Mouse (Mus musculus) retina, postnatal 1 day (tissue): ENCODE data around the gene Arhgef38.
A peak's percentile ranks its signal among the peaks of the same experiment; 100 is the strongest.

Experiments used
- DNase-seq: peaks from one replicate; pipeline ENCODE4 v3.0.0-alpha.2; 2012

The Arhgef38 gene

DNA sequence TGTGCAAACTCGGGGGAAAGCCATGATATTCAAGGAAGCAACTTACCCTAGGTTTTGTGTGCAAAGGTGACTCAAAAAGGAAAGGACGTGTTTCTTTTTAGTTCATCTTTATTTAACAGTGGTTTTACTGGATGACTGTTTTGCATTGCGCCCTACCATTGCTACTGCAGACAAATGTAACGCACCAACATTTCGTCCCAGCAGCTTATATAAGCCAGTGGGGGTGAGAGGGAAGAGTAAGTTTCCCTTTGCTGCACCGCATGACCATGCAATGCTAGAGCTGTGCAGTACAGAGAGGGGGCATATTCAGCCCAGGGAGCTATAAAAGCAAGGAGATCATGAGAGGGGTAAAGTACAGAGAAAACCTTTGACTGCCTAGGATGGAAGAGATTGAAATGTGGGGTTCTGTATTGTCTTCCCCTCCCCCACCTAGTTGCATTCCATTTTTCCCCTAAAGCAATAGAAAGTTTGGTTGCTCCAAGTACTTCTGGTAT is 70.8 kb downstream of the Arhgef38 start:
- no peak for DNase-seq

DNA sequence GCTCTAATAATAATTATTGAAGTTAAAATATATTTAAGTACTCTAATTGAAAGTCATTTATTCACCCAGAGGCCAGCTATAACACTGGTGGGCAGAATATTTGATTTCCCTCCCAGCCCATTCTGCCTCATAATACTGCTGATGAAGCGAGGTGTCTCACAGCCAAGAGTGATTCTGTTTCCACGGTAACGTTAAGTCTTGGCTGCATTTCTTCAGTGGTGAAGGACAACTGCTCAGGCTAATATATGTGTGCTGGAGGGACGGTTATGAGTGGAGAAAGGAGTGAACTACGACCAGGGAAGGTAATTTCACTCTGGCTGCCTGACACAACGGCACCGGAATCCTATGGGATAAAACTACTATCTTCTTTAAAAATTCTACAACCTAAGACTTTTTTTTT is 71.6 kb downstream of the Arhgef38 start:
- DNase-seq: peak; percentile 3

DNA sequence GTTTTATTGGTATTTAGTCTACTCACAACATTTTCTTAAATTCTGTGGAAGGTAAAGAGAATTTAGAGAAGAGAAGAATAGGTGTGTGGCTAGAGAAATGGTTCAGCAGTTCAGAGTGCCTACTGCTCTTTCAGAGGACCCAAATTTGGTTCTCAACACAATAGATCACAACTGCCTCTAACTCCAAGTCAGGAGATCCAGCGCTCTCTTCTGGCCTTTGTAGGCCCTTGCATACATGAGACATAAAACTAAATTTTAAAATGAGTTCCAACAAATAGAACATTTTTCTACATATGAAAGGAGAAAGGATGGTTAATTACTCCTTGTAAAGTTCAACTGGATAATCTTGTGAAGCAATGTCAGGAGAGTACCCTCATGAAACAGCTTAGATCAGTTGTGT is 73.3 kb downstream of the Arhgef38 start:
- DNase-seq: no peak

GRCm38 (mm10) chr3:133158260-133158659 is 76.5 kb downstream of the Arhgef38 start:
- DNase-seq: no peak

DNA sequence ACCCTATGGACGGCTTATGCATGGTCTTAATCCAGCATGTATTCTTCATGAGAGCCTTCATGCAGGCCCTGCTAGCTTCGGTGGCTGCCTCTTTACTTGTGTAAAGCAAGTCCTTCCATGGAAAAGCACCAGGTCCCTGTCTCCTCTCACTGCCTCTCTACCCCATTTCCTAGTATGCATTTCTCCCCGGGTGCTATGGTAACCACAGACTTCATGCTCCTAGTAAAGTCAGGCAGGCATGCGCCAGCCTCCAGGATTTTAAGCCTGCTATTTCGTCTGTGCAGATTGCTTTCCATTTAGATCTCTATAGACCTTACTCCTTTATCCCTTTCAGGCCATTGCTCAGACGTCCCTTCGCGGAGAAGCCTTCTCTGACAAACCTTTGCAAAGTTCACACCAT is 80.1 kb downstream of the Arhgef38 start:
- no peak for DNase-seq

- no peak for DNase-seq
Observed at GRCm38 (mm10) chr3:133153629-133154028, 81.1 kb downstream of the Arhgef38 start.

DNA sequence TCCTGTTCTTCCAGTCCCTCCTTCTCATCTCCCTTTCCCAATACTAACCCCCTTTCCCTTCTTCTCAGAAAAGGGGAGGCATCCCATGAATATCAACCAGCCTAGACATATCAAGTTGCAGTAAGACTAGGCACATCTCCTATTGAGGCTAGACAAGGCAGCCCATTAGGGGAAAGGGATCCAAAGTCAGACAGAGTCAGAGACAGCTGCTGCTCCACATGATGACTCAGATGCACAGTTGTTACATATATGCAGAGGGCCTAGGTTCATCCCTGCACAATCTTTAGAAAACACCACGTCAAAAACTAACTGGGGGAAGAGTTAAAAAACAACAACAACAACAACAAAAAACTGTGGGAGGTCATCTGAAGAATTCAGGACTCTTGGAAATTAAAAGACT is 81.9 kb downstream of the Arhgef38 start:
- no peak for DNase-seq

DNA sequence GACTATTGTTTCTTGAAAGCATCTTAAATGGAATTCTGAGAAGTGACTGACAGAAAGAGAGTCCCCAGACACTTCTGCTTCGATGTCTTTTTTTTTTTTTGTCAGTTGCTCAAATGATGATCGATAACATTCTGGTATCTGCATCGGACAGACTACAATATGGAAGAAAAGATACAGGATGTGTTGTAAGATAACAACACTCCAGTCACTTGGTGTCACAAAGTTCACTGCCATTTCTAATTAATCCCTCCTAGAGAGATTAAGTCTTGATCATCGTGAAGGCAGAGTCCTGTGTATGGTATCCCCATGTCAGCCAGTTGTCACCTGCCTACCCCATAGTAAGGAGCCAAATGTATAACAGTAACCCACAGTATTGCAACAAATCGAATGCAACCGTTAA is 83.1 kb downstream of the Arhgef38 start:
- no peak for DNase-seq

- DNase-seq: no peak
Observed at GRCm38 (mm10) chr3:133144511-133145147, 90.1 kb downstream of the Arhgef38 start.

DNA sequence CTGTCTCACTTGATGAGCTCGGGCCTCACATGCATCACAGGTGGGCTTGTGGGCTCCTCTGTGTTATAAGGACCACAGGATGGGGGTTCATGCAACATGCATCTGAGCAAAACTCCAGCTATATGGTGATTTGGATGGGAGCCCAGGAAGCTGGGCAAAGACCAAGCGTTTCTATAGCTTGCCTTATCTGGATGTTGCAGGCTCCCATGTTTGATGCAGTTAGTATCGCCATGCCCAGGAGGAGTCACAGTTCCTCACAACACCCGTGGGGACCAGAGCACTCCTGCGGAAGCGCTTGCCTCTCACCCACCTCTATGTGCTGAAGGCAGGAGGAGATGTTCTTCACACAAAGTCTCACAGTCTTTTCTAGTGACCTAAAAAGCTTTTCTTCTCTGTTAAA is 92.9 kb downstream of the Arhgef38 start:
- no peak for DNase-seq

- DNase-seq: peak; percentile 29
Observed at GRCm38 (mm10) chr3:133132611-133133010, 102.1 kb downstream of the Arhgef38 start.

GRCm38 (mm10) chr3:133131372-133131771 is 103.4 kb downstream of the Arhgef38 start:
- DNase-seq: no peak

GRCm38 (mm10) chr3:133113281-133113680 is 121.5 kb downstream of the Arhgef38 start:
- no peak for DNase-seq

DNA sequence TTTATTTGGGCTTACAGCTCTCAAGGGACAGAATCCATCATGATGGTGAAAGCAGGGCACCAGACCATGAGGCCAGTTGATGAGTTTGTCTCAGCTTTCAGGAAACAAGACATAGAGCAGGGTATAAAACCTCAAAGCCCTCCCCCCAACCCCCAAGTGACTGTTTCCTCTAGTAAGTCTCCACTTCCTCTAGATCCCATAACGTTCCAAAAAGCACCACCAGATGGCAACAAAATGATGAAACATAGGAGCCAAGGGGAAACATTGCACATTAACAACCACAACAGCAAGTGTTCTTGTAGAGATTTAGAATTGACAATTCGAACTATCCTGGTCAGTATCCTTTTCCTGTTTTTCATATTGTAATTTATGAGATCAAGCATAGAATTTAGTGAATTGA is 123.0 kb downstream of the Arhgef38 start:
- DNase-seq: peak; percentile 58

- DNase-seq: no peak
Observed at GRCm38 (mm10) chr3:133109844-133110243, 124.9 kb downstream of the Arhgef38 start.

- no peak for DNase-seq
Observed at GRCm38 (mm10) chr3:133108731-133109130, 126.0 kb downstream of the Arhgef38 start.

GRCm38 (mm10) chr3:133104436-133104835 is 130.3 kb downstream of the Arhgef38 start:
- DNase-seq: no peak

DNA sequence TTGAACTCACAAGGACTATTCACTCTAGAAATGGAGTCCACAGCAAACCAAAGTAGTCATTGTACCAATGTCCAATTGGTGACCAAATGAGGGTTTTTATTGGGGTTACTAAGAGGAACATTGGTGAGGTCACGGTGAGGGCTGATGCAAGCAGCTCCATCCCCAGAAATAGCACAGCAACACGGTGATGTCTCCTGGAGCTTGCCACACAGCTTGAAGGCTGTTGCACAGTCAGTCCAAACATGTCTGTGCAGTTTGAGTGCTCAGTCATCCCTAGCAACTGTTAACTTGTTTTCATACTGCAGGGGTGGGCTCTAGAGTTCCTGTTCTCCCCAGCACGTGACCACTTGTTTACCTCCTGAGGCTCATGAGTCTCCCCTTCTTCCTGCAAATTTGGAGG is 131.0 kb downstream of the Arhgef38 start:
- no peak for DNase-seq

- no peak for DNase-seq
Observed at GRCm38 (mm10) chr3:133098909-133099308, 135.8 kb downstream of the Arhgef38 start.

GRCm38 (mm10) chr3:133098336-133098735 is 136.4 kb downstream of the Arhgef38 start:
- DNase-seq: no peak

- DNase-seq: no peak
Observed at GRCm38 (mm10) chr3:133097936-133098335, 136.8 kb downstream of the Arhgef38 start.

DNA sequence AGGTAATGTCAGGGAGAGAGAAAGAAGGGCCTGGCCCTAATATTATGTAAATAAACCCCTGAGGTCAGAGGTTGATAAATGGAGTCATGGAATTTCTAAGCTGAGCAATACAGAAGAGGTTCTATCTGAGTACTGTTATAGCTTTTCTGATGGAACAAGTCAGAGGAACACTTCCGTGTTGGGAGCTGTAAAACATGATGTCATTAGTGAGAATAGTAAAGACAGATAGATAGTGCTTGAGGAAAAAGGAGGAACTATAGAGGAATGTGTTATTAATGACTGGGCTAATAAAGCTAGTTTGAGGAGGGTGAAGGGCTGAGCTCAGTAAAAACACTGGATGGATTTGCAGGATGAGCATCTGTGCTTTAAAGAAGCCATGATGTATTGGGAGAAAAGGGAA is 140.4 kb downstream of the Arhgef38 start:
- no peak for DNase-seq

GRCm38 (mm10) chr3:133092936-133093335 is 141.8 kb downstream of the Arhgef38 start:
- DNase-seq: no peak

DNA sequence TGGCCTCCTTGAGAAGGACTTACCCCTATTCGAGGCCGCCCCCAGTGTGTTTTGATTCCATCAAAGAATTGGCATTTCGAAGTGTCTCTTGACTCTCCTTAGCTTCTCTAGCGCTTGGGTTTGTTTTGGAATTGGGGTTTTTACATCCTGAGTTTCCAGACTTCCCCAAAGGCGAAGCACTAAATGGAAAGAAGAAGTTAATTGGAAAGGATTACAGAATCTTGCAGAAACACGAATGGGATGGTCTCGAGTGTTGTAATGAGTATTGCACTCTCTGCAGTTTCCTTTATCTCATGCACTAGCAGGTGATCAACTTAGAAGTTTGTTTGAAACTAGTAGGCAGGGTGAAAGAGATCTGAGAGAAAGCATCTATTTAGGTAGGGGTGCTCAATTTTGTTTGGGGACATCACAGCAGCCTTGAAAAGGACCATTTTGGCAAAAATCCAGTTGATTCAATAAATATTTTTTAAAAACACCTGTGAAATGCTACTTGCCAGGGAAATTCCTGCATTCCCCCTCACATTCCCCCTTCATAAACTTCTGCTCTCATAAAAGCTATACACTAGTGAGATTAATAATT is 142.4 kb downstream of the Arhgef38 start:
- no peak for DNase-seq
